Mouse (Mus musculus): ENCODE data around the gene Ganc.

GRCm38 (mm10) chr2:120447306-120447705 is 43.6 kb downstream of the Ganc start:
- TF ChIP-seq CTCF (IDR thresholded peaks at IDR 0.05; ENCODE audit: insufficient read depth, low read depth, low read length), result no peak
- no peak for TF ChIP-seq POLR2A (IDR thresholded peaks at IDR 0.05; ENCODE audit: insufficient read depth, low read depth, low read length)

Measured in olfactory bulb, adult 2 months (tissue).